Mouse (Mus musculus) small intestine, adult 2 months (tissue): ENCODE data around the gene Cfap299.

ENCODE experiments used
- CTCF ChIP-seq: fragments of 200-500 bp; IDR thresholded peaks from 2 replicates; pipeline ENCODE4 v1.5.1; 2012; ENCODE audit warnings: low read depth, mild to moderate bottlenecking, control low read depth, inconsistent platforms, low read length, moderate library complexity, mixed read lengths; ENCODE audit not compliant: insufficient replicate concordance, insufficient read length; ENCODE audit errors: extremely low read depth
- POLR2A ChIP-seq: fragments of 200-500 bp; IDR thresholded peaks from 2 replicates; pipeline ENCODE4 v1.6.1; 2012; ENCODE audit warnings: low read depth, mild to moderate bottlenecking, control low read depth, inconsistent platforms, low read length, moderate library complexity

DNA sequence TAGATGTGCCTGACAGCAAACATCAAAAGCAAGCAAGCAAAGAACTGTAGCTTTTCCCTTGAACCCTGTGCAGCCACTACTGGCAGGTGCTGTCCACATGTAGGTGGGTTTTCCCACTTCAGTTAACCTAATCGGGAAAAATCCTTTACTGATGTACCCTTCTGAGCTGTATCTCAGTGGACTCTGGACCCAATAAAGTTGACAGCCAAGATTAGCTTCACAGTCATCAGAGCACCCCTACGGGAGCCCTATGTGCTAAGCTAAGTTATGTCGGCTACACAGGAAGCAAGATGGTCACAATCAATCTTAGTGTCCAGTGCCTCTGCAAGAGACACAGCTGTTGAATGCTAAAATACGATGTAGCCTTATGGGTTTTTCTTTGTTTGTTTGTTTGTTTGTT lies 29.0 kb upstream of the Cfap299 start:
- TF ChIP-seq CTCF (no peak), POLR2A (no peak)
